Mouse (Mus musculus) brain, adult 2 months (tissue): Measurements from ENCODE around the gene Ankrd11.

Experiments
- DNase-seq: peaks from one replicate; pipeline ENCODE4 v3.0.0; 2011; ENCODE audit warnings: low read depth, low spot score

Ankrd11 gene

GRCm38 (mm10) chr8:122850641-122851240, 191.3 kb downstream of the Ankrd11 start:
- peak; percentile 54 for DNase-seq

GRCm38 (mm10) chr8:122849152-122849910, 192.7 kb downstream of the Ankrd11 start:
- DNase-seq, result no peak

GRCm38 (mm10) chr8:122847829-122848561, 194.1 kb downstream of the Ankrd11 start, which contains the start of gene Cdh15:
Cdh15 (plus strand) TSS chr8:122847966.
- DNase-seq, result peak; percentile 95

GRCm38 (mm10) chr8:122845662-122846061, 196.4 kb downstream of the Ankrd11 start:
- DNase-seq, result no peak

- no peak for DNase-seq
These were observed 197.9 kb downstream of the Ankrd11 start for GRCm38 (mm10) chr8:122844161-122844560.

- no peak for DNase-seq
These were observed 205.4 kb downstream of the Ankrd11 start for GRCm38 (mm10) chr8:122836696-122837095.

- DNase-seq, result no peak
These were observed 205.9 kb downstream of the Ankrd11 start for GRCm38 (mm10) chr8:122836199-122836598.

- peak; percentile 94 for DNase-seq
These were observed 207.1 kb downstream of the Ankrd11 start for GRCm38 (mm10) chr8:122834971-122835370.

GRCm38 (mm10) chr8:122834416-122834815, 207.7 kb downstream of the Ankrd11 start:
- no peak for DNase-seq
